Mouse (Mus musculus): ENCODE measurements around the gene Card14. TPM values are rescaled to one million over a fixed set of nuclear protein-coding genes. Genes with fewer than 3 reads are reported as not detected.
A peak's percentile ranks its signal among the peaks of the same experiment; 100 is the strongest.
"Not testable (repeated sequence)": the region's sequence is repeated elsewhere in the genome, so short reads cannot be mapped to it uniquely, and the experiment has no call there.

Card14 gene
- polyA plus RNA-seq, 1 experiment from 2014 or later: 0.14 TPM

DNA sequence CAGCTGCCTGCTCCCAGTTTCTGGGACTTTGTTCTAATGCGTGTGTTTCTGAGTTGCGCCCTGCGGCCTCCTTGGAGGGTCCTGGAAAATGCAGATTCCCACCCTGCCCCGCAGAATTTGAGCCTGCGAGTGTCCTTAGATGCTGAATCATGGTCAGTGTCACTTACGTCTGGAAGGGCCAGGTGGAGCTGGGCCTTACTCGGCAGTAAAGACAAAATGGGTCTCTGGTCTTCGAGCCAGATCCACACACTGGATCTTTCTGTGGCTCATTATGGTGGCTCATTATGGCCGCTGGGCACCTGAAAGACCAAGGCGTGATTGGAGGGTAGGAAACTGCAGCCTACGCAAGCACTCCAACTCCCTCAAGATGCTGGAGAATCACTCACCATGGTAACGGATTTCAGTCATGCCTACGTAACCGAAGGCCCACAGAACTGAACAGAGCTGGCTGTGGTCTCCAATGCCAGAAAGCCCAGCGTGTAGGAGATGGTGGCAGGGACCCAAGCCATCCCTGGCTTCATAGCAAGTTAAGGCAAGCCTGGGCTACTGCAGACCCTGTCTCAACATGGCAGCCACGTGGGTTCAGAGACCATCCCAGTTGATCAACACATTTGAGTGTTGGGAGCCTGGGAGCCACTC is 38.9 kb upstream of the Card14 start:
- Histone ChIP-seq H3K36me3 (ENCODE audit: control insufficient read depth, insufficient read depth, low read length) (peaks cover 5% of the 10 kb centered on the region; the same call in 1 of the 2 replicates), H3K4me1 (ENCODE audit: control insufficient read depth, insufficient read depth, low read length) (peaks cover 8% of the 10 kb centered on the region; the same call in 1 of the 2 replicates), H3K4me3 (ENCODE audit: low read depth, low read length) (peak overlapping the region; percentile 61), H3K27me3 (ENCODE audit: control insufficient read depth, insufficient read depth, low read length) (no peaks in the 10 kb centered on the region), H3K4me2 (peak overlapping the region; percentile 84), H3K9ac (ENCODE audit: low read depth, low read length) (peak overlapping the region; percentile 68), H3K27ac (ENCODE audit: low read depth, low read length) (no peak overlapping the region), H3K9me3 (replicated peaks; ENCODE audit: control insufficient read depth, low read length) (no peaks in the 10 kb centered on the region)
- WGBS (ENCODE audit: insufficient replicate concordance): 77% methylated on average over 16 of the region's 16 CpGs
- no peak for ATAC-seq (replicated peaks; ENCODE audit: insufficient number of reproducible peaks, low FRiP score, low TSS enrichment)

DNA sequence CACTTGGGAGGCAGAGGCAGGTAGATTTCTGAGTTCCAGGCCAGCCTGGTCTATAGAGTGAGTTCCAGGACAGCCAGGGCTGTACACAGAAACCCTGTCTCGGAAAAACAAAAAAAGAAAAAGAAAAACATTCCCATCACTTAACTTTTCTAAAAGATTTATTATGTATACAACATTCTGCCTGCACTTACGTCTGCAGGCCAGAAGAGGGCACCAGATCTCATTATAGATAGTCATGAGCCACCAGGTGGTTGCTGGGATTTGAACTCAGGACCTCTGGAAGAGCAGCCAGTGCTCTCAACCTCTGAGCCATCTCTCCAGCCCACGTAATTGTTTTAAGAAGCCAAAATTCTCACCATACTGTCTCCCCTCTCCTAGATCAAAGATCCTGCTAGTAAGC is 35.1 kb upstream of the Card14 start:
- WGBS (ENCODE audit: insufficient replicate concordance): 70% methylated on average over 3 of the region's 3 CpGs
- not testable (repeated sequence) for H3K27ac ChIP-seq (ENCODE audit: low read depth, low read length); H3K4me3 ChIP-seq (ENCODE audit: low read depth, low read length); H3K9ac ChIP-seq (ENCODE audit: low read depth, low read length); H3K4me2 ChIP-seq; H3K4me1 ChIP-seq (ENCODE audit: control insufficient read depth, insufficient read depth, low read length); ATAC-seq (replicated peaks; ENCODE audit: insufficient number of reproducible peaks, low FRiP score, low TSS enrichment); H3K9me3 ChIP-seq (replicated peaks; ENCODE audit: control insufficient read depth, low read length); H3K36me3 ChIP-seq (ENCODE audit: control insufficient read depth, insufficient read depth, low read length); H3K27me3 ChIP-seq (ENCODE audit: control insufficient read depth, insufficient read depth, low read length)

DNA sequence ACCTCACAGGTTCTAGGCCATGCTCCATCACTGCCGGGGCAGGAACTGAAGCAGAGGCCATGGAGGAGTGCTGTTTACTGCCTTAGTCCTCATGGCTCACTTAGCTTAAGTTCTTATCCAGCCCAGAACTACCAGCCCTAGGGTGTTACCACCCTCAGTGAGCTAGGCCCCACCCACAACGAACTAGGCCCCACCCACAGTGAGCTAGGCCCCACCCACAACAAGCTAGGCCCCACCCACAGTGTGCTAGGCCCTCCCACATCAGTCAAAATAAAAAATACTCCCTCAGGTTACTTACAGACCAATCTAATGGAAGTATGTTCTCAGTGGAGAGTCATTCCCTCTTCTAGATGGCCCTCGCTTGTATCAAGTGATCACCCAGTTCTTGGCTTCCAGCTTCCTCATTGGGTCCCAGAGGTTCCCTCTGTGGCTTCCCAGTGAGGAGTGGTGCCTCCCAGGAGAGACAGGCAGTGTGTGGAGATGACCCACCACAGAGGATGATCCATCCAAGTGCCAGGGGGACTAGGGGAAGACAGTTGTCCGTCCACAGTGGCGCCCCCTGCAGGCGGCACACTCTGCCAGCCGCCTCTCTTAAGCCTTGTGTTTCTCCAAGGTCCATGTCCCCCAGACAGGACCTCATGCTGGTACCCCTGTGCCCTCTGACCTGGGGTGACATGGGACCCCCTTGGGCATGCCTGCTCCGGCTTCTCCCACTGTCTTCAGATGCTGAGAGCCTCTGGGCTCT is 34.2 kb upstream of the Card14 start:
- peaks cover 7% of the 10 kb centered on the region; the same call in 1 of the 2 replicates for H3K36me3 ChIP-seq (ENCODE audit: control insufficient read depth, insufficient read depth, low read length)
- no peak overlapping the region for H3K9ac ChIP-seq (ENCODE audit: low read depth, low read length)
- no peak for ATAC-seq (replicated peaks; ENCODE audit: insufficient number of reproducible peaks, low FRiP score, low TSS enrichment)
- no peaks in the 10 kb centered on the region for H3K27me3 ChIP-seq (ENCODE audit: control insufficient read depth, insufficient read depth, low read length)
- H3K9me3 ChIP-seq (replicated peaks; ENCODE audit: control insufficient read depth, low read length): no peaks in the 10 kb centered on the region
- H3K4me3 ChIP-seq (ENCODE audit: low read depth, low read length): no peak overlapping the region
- H3K4me1 ChIP-seq (ENCODE audit: control insufficient read depth, insufficient read depth, low read length): peaks cover 2% of the 10 kb centered on the region; the same call in 1 of the 2 replicates
- 78% methylated on average over 8 of the region's 8 CpGs for WGBS (ENCODE audit: insufficient replicate concordance)
- no peak overlapping the region for H3K4me2 ChIP-seq
- H3K27ac ChIP-seq (ENCODE audit: low read depth, low read length): no peak overlapping the region

- H3K4me2 ChIP-seq: no peak overlapping the region
- H3K9me3 ChIP-seq (replicated peaks; ENCODE audit: control insufficient read depth, low read length): no peaks in the 10 kb centered on the region
- 81% methylated on average over 15 of the region's 15 CpGs for WGBS (ENCODE audit: insufficient replicate concordance)
- no peak overlapping the region for H3K27ac ChIP-seq (ENCODE audit: low read depth, low read length)
- H3K27me3 ChIP-seq (ENCODE audit: control insufficient read depth, insufficient read depth, low read length): no peaks in the 10 kb centered on the region
- H3K4me1 ChIP-seq (ENCODE audit: control insufficient read depth, insufficient read depth, low read length): peaks cover 4% of the 10 kb centered on the region
- no peak for ATAC-seq (replicated peaks; ENCODE audit: insufficient number of reproducible peaks, low FRiP score, low TSS enrichment)
- H3K9ac ChIP-seq (ENCODE audit: low read depth, low read length): no peak overlapping the region
- H3K4me3 ChIP-seq (ENCODE audit: low read depth, low read length): no peak overlapping the region
- peaks cover 4% of the 10 kb centered on the region; the same call in 1 of the 2 replicates for H3K36me3 ChIP-seq (ENCODE audit: control insufficient read depth, insufficient read depth, low read length)
Observed at GRCm38 (mm10) chr11:119281030-119281429, 26.5 kb upstream of the Card14 start.

- Histone ChIP-seq H3K27ac (ENCODE audit: low read depth, low read length) (peak overlapping the region; percentile 71), H3K27me3 (ENCODE audit: control insufficient read depth, insufficient read depth, low read length) (no peaks in the 10 kb centered on the region), H3K36me3 (ENCODE audit: control insufficient read depth, insufficient read depth, low read length) (peaks cover 34% of the 10 kb centered on the region), H3K4me2 (peak overlapping the region; percentile 27; the same call in 1 of the 2 replicates), H3K4me3 (ENCODE audit: low read depth, low read length) (no peak overlapping the region), H3K9me3 (replicated peaks; ENCODE audit: control insufficient read depth, low read length) (no peaks in the 10 kb centered on the region), H3K9ac (ENCODE audit: low read depth, low read length) (no peak overlapping the region), H3K4me1 (ENCODE audit: control insufficient read depth, insufficient read depth, low read length) (peaks cover 10% of the 10 kb centered on the region)
- WGBS (ENCODE audit: insufficient replicate concordance): 36% methylated on average over 9 of the region's 9 CpGs
- peak; percentile 55 for ATAC-seq (replicated peaks; ENCODE audit: insufficient number of reproducible peaks, low FRiP score, low TSS enrichment)
Observed at GRCm38 (mm10) chr11:119285791-119286527, 21.6 kb upstream of the Card14 start.

DNA sequence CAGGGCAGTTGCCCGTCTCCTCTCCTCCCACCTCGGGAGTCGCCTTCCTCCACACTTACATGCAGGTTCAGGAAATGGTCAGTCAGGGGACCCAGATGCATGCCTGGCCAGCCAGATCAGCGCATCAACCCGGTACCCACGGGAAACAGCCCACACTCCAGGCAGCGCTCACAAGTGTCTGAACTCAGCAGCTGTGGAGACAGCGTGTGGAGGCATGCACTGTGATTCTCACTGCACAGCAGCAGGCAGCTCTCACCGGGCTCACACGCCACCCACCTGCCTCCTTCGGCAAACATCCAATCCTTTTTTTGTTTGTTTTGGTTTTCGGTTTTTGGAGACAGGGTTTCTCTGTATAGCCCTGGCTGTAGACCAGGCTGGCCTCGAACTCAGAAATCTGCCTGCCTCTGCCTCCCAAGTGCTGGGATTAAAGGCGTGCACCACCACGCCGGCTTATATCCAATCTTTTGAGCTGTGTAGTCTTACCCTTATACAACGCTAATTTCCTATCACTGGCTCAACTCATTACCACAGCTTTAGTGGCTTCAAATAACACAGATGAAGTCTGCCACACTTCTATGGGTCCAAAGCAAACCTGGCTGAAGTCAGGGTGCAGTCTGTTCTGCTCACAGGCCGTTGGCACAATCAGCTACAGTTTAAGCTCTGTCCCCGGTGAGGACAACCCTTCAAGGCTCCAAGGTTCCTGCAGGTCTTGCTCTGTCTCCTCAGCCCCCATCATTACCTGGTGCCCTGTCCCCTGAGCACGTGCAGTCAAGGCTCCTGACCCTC is 20.2 kb upstream of the Card14 start:
- ATAC-seq (replicated peaks; ENCODE audit: insufficient number of reproducible peaks, low FRiP score, low TSS enrichment): no peak
- Histone ChIP-seq H3K4me3 (ENCODE audit: low read depth, low read length) (no peak overlapping the region), H3K9ac (ENCODE audit: low read depth, low read length) (no peak overlapping the region), H3K36me3 (ENCODE audit: control insufficient read depth, insufficient read depth, low read length) (peaks cover 44% of the 10 kb centered on the region), H3K4me2 (no peak overlapping the region), H3K27me3 (ENCODE audit: control insufficient read depth, insufficient read depth, low read length) (no peaks in the 10 kb centered on the region), H3K4me1 (ENCODE audit: control insufficient read depth, insufficient read depth, low read length) (peaks cover 10% of the 10 kb centered on the region), H3K27ac (ENCODE audit: low read depth, low read length) (0 out of 2 replicates have a peak overlapping the region, but pooled peaks have one; percentile 7), H3K9me3 (replicated peaks; ENCODE audit: control insufficient read depth, low read length) (no peaks in the 10 kb centered on the region)
- WGBS (ENCODE audit: insufficient replicate concordance): 90% methylated on average over 20 of the region's 20 CpGs

DNA sequence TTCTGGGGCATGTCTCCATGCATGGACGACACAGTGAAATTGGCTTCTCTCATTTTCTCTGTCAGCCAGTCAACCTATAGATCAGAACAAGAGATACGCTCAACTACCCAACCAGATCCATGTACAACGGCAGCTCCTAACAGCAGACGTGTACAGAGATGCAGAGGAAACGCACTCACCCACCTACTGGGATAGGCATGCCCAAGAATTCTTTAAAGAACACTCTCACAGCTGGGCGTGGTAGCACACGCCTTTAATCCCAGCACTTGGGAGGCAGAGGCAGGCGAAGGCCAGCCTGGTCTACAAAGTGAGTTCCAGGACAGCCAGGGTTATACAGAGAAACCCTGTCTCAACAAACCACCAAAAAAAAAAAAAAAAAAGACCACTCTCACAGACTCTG is 14.7 kb upstream of the Card14 start:
- H3K36me3 ChIP-seq (ENCODE audit: control insufficient read depth, insufficient read depth, low read length): peaks cover 73% of the 10 kb centered on the region
- H3K9me3 ChIP-seq (replicated peaks; ENCODE audit: control insufficient read depth, low read length); H3K4me3 ChIP-seq (ENCODE audit: low read depth, low read length); H3K9ac ChIP-seq (ENCODE audit: low read depth, low read length); H3K4me1 ChIP-seq (ENCODE audit: control insufficient read depth, insufficient read depth, low read length); ATAC-seq (replicated peaks; ENCODE audit: insufficient number of reproducible peaks, low FRiP score, low TSS enrichment); H3K27ac ChIP-seq (ENCODE audit: low read depth, low read length); H3K27me3 ChIP-seq (ENCODE audit: control insufficient read depth, insufficient read depth, low read length); H3K4me2 ChIP-seq: not testable (repeated sequence)
- WGBS (ENCODE audit: insufficient replicate concordance): 93% methylated on average over 8 of the region's 8 CpGs

GRCm38 (mm10) chr11:119297996-119298395 is 9.6 kb upstream of the Card14 start:
- no peak overlapping the region; the same call in 1 of the 2 replicates for H3K9ac ChIP-seq (ENCODE audit: low read depth, low read length)
- H3K4me2 ChIP-seq: peak overlapping the region; percentile 84
- H3K4me1 ChIP-seq (ENCODE audit: control insufficient read depth, insufficient read depth, low read length): peaks cover 9% of the 10 kb centered on the region
- H3K36me3 ChIP-seq (ENCODE audit: control insufficient read depth, insufficient read depth, low read length): peaks cover 36% of the 10 kb centered on the region
- H3K27me3 ChIP-seq (ENCODE audit: control insufficient read depth, insufficient read depth, low read length): 0 out of 2 replicates have a peak, but pooled peaks cover 2% of the 10 kb centered on the region
- H3K4me3 ChIP-seq (ENCODE audit: low read depth, low read length): no peak overlapping the region; the same call in 1 of the 2 replicates
- ATAC-seq (replicated peaks; ENCODE audit: insufficient number of reproducible peaks, low FRiP score, low TSS enrichment): no peak
- no peaks in the 10 kb centered on the region for H3K9me3 ChIP-seq (replicated peaks; ENCODE audit: control insufficient read depth, low read length)
- no peak overlapping the region for H3K27ac ChIP-seq (ENCODE audit: low read depth, low read length)
- WGBS (ENCODE audit: insufficient replicate concordance): 81% methylated on average over 6 of the region's 6 CpGs
